Mouse (Mus musculus): ENCODE measurements around the gene Ripk3.

The Ripk3 gene

DNA sequence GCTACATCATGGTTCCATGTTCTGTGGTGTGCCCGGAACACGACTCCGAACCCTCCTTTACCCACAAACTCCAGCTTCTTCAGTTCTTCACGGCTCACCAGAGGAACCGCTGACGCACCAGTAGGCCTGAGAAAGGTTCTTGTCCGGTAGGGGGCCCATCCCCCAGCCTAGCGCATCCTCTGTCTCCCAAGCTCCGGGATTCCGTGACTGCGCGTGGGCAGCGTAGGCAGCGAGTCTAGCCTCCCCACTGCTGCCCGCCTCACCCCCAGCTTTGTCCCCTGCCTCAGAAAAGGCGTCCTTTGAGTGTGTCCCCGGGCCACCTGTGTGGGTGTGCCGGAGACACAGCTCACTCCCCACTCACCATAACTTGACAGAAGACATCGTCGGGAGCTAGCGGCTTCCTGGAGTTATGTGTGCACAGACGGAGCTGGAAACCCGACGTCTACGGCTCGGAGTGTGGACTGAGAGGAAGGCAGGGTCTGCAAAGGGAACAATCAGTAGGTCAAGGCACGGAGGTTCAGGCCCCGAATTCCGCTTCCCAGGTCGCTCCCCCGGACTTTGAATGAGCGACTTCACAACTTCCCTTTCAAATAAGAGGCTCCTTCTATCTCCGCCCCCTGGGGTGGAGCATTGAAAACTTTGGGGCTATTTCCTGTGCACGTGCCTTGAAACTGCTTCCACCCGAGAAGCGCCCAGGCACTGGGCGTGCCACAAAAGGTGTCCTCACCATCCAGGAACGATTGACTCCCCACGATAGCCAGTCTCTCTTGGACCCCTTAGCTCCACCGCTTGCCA is at the start of gene Ripk3:
Gene Ripk3 (minus strand): TSS at position 610 of the 795 bp plus-strand sequence.
- no peak for DNase-seq (ENCODE audit: low read depth, low spot score)

DNA sequence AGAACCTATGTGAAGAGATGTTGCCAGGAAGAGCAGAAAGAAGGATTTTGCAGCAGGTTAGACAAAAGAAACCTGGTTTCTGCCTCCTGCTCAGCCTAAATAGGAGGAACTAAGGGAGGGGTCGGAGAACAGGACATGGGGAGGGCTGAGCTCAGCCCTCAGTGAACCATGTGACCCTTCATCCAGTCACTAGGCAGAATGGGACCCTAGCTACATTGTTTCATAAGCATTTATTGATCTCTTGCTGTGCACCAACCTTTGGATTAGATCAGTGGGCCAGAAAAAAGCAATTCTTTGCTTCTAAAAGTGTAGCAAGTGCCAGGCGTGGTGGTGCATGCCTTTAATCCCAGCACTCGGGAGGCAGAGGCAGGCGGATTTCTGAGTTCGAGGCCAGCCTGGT is 49.6 kb upstream of the Ripk3 start:
- DNase-seq (ENCODE audit: low read depth, low spot score) = no peak

DNA sequence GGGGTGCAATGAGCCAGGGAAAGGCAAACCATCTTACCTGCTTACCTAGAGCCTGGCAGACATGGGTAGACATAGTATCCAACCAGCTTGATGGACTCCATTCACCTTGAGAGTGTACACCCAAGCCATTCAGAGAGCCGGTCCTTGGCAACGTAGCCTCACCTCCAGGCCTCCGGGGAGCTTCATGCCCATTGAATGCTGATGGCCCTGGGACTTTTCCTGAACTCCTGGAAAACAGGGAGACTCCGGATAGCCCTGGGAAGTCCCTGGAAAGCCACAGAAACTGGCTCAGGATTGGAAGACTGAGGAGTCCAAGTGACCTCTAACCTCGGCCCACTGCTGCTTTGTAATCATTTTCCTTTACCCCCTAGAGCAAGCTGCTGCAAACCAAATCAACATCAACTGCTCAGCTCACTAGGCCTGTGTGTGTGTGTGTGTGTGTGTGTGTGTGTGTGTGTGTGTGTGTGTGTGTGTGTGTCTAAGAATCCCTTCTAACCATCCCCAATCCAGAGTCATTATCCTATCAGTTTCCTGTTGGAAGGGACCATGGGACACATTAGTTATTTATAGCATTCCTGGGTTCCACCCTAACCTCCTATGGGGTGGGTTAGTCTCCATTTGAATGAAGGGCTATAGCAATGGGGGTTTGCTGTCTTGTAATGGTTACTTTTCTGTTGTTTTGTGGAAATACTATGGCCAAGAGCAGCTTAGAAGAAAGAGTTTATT is 46.3 kb upstream of the Ripk3 start:
- DNase-seq (ENCODE audit: low read depth, low spot score) = no peak

DNA sequence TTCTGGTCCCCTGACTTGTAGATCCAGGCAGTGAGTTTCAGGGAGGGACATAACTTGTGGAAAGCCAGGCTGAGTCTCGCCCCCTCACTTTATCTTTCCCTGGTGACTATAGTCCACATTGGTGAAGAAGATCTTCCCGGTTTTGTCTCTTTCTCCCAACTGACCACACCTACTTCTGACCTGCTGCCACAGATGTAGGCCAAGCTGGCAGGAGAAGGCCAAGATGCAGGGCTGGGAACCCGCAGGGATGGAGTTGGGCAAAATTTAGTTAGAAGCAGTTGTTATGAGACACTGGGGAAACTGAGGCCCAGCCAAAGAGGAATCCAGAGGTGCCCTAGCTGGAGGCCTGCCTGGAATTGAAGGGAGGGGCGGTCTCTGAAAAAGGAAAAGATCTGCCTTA is 44.5 kb upstream of the Ripk3 start:
- no peak for DNase-seq (ENCODE audit: low read depth, low spot score)

DNA sequence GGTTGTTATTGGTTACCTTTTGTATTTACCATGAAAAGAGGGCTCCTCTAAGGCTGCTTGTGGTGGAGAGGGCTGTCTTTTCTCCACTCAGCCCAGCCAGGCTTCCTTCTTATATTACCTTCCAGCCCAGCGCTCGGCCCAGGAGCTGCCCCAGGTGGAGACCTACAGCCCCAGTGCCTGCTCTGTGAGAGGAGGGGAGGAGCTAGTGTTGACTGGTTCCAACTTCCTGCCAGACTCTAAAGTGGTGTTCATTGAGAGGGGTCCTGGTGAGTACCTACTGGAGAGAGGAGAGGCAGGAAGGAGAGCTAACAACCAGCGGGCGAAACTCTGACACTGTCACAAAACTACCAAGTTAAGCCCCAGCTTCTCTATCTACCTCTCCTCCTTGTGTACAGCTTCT is 41.7 kb upstream of the Ripk3 start:
- no peak for DNase-seq (ENCODE audit: low read depth, low spot score)

DNA sequence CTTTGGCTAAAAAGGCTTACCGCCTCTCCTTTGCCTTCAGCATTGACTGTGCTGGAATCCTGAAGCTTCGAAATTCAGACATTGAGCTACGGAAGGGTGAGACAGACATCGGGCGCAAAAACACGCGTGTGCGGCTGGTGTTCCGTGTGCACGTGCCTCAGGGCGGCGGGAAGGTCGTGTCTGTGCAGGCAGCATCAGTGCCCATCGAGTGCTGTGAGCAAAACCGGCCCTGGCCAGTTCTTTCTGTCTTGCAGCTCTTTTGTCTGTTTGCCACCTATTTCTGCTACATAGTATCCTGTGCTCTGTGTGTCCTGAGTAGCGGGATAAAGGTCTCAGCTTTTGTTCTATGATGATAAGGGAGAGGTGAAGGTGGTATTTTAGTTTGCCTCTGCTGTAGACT is 41.2 kb upstream of the Ripk3 start:
- no peak for DNase-seq (ENCODE audit: low read depth, low spot score)

DNA sequence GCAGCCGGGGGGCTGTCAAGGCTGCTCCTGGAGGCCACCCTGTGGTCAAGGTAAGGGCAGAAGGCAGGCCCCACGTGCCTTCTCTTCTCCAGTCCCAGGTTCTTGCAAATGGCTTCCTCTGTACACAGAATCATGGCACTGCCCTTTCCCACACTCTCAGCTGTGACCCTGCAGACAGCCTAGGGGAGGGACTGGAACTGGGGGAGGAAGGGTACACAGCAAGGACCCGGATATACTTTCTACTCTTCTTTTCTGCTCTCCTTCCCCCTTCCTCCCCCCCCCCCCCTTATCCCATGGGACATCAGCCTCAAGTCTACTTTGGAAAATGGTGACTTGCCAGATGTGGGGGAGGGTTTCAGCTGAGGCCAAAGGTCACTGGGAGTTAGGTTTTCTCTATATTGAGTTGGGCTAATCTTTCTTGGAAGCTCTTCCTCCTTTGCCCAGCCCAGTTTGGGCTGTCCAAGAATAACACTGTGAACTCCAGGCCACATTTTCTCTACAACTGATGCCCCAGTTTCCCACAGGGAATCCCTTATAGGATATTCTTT is 40.1 kb upstream of the Ripk3 start:
- DNase-seq (ENCODE audit: low read depth, low spot score) = no peak

DNA sequence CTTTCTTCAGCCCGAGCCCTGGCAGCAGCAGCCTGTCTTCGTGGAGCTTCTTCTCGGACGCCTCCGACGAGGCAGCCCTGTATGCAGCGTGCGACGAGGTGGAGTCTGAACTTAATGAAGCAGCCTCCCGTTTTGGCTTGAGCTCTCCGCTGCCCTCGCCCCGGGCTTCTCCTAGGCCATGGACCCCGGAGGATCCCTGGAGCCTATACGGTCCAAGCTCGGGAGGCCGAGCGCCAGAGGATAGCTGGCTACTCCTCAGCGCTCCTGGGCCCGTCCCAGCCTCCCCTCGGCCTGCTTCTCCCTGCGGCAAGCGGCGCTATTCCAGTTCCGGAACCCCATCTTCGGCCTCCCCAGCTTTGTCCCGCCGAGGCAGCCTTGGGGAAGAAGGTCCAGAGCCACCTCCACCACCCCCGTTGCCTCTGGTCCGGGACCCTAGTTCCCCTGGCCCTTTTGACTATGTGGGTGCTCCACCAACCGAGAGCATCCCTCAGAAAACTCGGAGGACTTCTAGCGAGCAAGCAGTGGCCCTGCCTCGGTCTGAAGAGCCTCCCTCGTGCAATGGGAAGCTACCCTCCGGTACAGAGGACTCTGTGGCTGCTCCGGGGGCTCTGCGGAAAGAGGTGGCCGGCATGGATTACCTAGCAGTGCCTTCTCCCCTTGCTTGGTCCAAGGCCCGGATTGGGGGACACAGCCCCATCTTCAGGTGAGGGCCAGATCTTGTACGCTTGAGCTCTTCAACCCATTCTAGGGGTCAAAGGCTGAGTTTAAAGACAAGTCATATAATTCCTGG is 38.1 kb upstream of the Ripk3 start:
- no peak for DNase-seq (ENCODE audit: low read depth, low spot score)

DNA sequence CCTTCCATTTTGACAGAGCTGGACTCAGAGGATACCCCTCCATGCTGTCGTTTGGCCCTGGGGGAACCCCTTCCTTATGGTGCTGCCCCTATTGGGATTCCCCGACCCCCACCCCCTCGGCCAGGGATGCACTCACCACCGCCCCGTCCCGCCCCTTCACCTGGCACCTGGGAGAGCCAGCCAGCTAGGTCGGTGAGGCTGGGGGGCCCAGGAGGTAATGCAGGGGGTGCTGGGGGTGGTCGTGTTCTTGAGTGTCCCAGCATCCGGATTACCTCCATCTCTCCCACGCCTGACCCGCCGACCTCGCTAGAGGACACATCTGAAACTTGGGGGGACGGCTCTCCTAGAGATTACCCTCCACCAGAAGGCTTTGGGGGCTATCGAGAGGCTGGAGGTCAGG is 37.5 kb upstream of the Ripk3 start:
- no peak for DNase-seq (ENCODE audit: low read depth, low spot score)

DNA sequence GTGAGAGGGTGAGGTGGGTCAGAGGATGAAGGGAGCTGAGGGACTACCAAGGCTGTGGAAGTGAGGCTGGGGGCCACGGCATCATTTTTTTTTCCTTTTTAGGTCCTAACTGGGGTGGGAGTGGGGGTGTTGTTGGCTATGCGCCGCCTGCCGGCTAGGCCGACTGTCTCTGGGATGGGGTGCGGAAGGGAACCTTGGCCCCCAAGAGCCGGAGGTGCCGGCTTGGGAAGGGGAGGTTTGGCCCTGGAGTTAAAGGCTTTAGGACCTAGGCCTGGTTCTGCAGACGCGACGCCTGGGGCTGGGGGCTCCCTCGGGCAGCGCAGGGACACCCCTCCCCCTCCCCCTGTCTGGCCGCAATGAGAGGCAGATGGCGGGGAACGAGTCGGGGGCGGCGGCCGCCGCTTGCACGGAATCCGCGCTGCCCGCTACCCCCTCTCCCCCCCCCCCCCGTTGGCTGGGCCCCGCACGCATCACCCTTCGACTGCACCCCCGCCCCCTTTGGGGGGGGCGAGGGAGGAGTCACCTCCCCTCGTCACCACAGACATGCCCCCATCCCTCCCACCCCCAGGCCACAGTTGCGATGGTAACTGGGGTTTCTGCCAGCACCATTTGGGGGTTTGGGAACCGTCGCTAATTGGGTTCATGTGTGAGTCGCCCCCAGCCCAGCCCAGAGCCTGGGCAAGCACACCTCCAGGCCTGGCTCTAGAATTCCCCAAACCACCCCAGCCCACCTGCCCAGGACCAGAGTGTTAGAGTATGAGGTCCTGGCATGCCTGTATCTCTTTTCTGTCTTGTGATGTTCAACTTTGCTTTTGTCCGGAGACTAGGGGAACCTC is 36.8 kb upstream of the Ripk3 start:
- no peak for DNase-seq (ENCODE audit: low read depth, low spot score)

DNA sequence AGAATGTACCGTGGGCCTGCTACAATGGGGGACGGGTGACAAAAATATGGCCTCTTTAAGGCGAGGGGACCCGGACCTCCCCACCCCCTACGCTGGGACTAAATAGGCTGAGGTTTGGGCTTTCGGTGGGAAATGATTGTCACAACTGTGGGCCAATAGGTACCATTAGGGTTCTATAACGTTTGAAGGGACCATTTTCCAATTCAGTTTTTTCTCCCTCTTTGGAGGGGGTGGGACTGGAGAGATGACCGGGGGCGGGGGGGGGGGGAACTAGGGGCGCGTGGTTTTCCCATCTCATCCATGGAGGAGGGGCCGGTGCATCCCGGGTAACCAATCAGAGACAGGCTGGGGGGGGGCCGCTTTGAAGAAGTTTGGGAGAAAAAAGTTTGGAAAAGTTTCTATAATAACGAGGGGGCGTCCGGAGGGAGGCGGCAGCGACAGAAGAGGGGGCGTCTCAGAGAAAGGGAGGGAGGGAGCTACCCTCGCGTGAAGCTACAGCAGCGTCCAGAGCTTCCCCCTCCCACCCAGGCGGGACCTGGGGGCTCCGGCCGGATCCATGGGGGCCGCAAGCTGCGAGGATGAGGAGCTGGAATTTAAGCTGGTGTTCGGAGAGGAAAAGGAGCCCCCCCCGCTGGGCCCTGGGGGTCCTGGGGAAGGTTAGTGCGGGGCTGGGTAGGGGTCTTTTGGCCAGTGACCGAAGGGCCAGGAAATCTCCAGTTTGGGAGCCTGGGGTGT is 36.0 kb upstream of the Ripk3 start:
- DNase-seq (ENCODE audit: low read depth, low spot score) = no peak

DNA sequence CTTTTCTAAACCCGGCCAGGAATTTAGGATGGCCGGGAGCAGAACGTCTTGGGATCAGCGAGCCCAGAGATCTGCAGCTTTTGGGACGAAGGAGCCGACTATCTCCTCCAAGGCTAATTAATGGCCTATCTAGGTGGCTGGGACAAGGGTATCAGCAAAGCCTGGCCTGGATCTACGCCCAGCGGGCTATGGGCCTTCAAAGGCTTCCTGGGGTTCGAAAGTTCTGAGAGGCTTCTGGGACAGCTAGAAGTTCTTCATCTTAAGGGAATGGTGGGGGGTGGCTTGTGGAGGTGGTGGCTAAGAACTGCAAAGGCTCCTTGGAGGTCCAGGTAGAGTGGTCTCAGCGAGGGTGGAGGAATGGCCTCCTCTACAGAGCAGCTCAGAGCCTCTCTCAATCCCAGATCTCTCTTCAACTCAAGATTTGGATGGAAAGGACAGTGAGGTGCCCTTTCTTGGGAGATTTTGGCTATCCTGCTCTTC is 35.4 kb upstream of the Ripk3 start:
- no peak for DNase-seq (ENCODE audit: low read depth, low spot score)

DNA sequence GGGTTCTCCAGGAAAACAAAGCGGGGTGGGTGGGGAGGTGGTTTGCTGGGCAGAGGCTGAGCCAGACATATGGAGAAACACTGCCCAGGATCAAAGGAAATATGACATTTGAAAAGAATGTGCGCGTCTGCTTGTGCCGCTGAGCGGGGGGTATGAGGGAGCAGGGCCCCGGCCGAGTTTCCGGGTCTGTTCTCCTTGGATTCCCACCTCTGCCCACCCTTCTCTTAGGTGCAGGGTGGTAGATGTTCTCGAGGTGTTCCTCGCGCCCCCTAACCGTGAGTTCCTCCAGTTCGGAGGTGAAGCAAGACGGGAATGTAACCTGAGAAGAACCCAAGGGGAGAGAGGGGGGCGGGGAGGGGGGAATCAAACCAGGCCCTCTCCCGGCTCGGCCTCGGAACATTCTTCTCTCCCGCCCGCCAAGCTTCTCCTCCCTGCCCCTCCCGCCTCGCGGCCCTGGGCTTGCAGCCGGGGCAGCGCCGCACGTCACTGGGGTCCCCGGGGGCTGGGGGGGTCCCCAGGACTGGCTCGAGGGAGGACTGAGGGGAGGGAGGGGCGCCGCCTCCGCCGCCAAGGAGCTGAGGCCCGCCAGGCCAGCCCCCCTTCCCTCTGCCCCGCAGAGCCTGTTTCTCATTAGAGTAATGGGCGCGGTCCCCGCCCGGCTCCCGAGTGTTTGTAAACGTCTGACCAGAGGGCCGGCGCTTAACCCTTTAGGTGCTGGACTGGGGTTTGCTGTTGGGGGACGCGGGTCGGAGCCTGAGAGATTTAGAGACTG is 34.5 kb upstream of the Ripk3 start, which contains the start of gene Nfatc4:
Gene Nfatc4 (plus strand): TSS at position 154 of the 772 bp plus-strand sequence.
- no peak for DNase-seq (ENCODE audit: low read depth, low spot score)

DNA sequence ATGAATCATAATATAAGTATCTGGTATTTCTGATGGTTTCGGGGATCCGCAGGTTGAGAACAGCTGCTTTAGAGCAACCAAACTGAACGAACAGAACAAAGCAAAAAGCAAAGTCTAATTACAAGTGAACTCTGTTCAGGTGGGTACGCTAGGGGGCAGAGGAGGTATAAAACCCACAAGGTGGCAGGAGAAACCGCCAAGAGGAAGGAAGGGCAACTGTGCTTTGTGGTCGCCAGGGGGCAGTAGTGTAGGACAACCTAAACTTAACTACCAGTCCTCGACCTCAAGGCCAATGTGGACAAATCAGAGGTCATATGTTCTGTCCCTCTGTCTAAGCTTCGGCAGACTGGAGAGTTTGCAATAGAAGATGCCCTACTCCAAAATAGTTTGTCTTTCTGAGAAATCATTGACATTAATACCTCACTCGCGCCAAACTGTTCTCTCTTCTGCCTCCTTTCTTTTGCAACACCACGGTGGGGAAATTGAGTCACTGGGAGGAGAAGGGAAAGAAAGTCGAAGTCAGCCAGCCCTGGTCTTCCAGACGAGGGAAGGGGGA is 33.8 kb upstream of the Ripk3 start:
- no peak for DNase-seq (ENCODE audit: low read depth, low spot score)

DNA sequence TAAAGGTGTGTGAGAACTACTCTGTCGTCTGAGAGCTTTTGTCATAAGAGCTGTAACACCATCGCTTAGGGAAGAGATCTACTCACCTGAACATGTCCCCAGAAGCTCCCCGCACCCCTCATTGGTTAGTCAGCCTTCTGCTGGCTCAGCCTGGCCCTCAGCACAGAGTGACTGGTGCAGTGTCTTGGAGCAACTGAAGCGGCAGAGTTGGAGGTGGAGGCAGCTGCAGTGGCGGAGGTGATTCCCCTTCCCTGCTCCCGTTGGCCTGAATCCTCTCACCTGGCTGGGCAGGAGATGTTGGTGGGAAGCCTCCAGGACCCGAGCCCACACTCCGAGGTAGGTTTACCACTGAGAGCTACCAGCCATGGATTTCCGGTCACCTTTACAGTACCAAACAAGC is 31.9 kb upstream of the Ripk3 start:
- DNase-seq (ENCODE audit: low read depth, low spot score) = no peak

DNA sequence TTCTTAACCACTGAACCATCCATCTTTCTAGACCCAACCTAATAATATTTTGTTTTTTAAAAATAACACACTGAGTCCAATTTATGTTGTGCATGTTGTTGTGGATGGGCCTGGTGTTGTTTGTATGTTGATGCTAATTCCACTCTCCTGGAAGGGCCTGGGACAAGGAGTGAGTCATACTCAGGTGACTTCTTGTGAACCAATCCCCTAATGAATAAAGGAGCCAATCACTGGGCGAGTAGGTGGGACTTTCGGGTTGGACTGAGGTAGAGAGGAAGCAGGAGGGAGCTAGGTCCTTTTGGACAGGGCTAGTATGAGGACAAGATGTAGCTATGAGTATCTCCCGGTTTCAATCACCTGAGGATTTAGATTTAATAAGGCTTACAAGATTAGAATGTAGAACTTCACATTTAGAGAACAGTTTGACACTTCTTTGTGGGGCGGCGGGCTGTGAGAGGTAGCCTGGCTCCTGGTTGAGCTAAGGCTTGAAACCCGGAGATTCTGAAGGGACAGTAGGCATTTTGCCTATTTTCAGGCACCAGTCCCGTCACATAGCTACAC is 31.3 kb upstream of the Ripk3 start:
- no peak for DNase-seq (ENCODE audit: low read depth, low spot score)

DNA sequence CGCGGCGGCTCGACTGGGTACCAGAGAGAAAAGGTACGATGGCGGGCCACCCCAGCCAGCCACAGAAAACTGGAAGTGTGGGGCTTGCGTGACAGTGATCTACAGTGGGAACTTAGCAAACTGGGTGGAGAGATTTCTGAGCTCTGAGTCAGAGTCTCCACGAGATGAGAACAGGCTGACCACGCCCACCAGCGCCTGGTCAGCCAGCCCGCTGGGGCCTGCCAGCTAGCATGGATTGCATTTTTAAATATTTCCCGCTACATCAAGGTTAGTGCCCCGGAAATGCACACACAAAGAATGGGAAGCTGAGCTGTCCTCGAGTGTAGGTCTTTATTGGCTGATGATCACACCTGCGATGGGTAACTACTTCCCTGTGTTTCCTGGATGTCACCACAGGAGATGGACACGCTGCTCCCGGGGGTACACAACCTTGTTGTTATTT is 26.7 kb upstream of the Ripk3 start:
- no peak for DNase-seq (ENCODE audit: low read depth, low spot score)

DNA sequence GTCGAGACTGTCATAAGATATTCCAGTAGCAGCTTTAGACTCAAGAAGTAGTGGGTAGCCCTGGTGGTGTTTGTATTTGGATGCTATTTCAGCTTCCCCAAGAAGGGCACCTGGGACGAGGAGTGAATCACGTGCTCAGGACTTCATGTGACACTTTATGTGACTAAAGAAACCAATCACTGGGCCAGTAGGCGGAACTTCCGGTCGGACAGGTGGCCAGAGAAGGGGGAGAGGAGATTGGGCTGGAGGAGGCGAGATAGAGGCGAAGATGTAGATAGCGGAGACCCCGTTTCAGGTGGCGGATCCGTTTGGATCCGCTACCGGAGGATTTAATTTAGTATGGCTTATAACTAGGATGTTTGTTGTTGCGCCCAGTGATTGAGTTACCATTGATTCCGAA is 26.2 kb upstream of the Ripk3 start:
- DNase-seq (ENCODE audit: low read depth, low spot score) = peak; percentile 66

Data from brain, embryonic 18.5 days (tissue).